Mouse (Mus musculus) erythroblast, embryonic 14.5 days (primary cell): ENCODE data around the gene Abca7. TPM values are rescaled to one million over a fixed set of nuclear protein-coding genes. Genes with fewer than 3 reads are reported as not detected.

Experiments used
- H3K27me3 ChIP-seq: 2 replicates; pipeline ENCODE4 v1.6.1; 2012; ENCODE audit warnings: inconsistent platforms; ENCODE audit not compliant: control insufficient read depth
- H3K36me3 ChIP-seq: 2 replicates; pipeline ENCODE4 v1.6.1; 2012; ENCODE audit warnings: mild to moderate bottlenecking, inconsistent platforms; ENCODE audit not compliant: control insufficient read depth
- H3K4me1 ChIP-seq: 2 replicates; pipeline ENCODE4 v1.6.1; 2012; ENCODE audit warnings: inconsistent platforms; ENCODE audit not compliant: control insufficient read depth
- H3K4me3 ChIP-seq: replicated peaks from 2 replicates; pipeline ENCODE3; 2012; ENCODE audit warnings: moderate library complexity, mild to moderate bottlenecking, inconsistent platforms
- H3K9me3 ChIP-seq: 2 replicates; pipeline ENCODE4 v1.6.1; 2012; ENCODE audit warnings: low read length, inconsistent platforms, mixed read lengths; ENCODE audit not compliant: control insufficient read depth
- GATA1 ChIP-seq: IDR thresholded peaks from 2 replicates; pipeline ENCODE4 v1.6.1; 2012; ENCODE audit warnings: low read length, inconsistent platforms, mixed read lengths
- TAL1 ChIP-seq: IDR thresholded peaks from 3 replicates; pipeline ENCODE4 v1.6.1; 2012; ENCODE audit warnings: low read length, inconsistent platforms, mixed read lengths
- polyA plus RNA-seq: library from polyadenylated mRNA; stranded (reverse); fragments of >175 nt; gene quantifications from 2 replicates; pipeline ENCODE4 v1.2.3, GENCODE M21; 2012

The Abca7 gene
- polyA plus RNA-seq, 1 experiment, result 7.6 TPM

DNA sequence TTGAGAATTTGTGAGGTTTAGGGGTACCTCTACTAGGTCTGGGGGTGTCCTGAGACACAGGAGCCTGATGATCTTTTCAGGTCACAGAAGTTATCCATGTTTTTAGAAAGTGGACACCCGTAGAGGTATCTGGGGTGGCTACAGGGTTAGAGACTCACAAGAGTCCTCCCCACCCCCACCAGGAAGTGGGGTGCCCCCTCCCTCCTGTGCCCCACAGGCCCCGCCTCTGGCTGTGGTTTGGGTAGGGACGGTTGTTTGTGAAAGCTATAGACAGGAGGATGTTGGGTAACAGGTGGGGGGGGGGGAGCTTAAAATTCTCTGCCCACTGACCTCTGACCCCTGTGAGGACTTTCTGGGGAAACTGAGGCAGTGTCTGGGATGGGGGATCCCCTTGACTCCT lies 21.1 kb downstream of the Abca7 start:
- H3K4me3 ChIP-seq, result peak overlapping the region; percentile 65
- peaks cover 20% of the 10 kb centered on the region for H3K27me3 ChIP-seq
- peaks cover 70% of the 10 kb centered on the region for H3K36me3 ChIP-seq
- no peaks in the 10 kb centered on the region for H3K9me3 ChIP-seq
- peaks cover 78% of the 10 kb centered on the region for H3K4me1 ChIP-seq
- TF ChIP-seq TAL1 (no peak), GATA1 (no peak)

DNA sequence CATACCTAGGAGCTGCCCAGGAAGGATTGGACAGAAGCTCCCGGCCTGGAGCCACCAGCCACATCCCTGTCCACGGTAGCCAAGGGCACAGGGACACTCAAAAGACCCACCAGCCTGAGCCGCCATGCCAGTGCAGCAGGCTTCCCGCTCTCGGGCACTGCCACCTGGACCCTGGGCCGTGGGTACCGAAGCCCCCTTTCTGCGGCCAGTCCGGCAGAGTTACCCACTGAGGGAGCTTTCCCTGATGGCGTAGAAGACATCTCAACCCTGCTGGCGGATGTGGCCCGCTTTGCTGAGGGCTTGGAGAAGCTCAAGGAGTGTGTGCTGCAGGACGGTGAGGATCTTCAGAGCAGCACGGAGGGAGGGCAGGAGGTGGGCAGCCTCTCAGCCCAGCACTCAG lies 21.5 kb downstream of the Abca7 start:
- Histone ChIP-seq H3K27me3 (peaks cover 20% of the 10 kb centered on the region), H3K9me3 (no peaks in the 10 kb centered on the region), H3K4me3 (peak overlapping the region; percentile 65), H3K36me3 (peaks cover 70% of the 10 kb centered on the region), H3K4me1 (peaks cover 78% of the 10 kb centered on the region)
- TF ChIP-seq TAL1 (no peak), GATA1 (no peak)

DNA sequence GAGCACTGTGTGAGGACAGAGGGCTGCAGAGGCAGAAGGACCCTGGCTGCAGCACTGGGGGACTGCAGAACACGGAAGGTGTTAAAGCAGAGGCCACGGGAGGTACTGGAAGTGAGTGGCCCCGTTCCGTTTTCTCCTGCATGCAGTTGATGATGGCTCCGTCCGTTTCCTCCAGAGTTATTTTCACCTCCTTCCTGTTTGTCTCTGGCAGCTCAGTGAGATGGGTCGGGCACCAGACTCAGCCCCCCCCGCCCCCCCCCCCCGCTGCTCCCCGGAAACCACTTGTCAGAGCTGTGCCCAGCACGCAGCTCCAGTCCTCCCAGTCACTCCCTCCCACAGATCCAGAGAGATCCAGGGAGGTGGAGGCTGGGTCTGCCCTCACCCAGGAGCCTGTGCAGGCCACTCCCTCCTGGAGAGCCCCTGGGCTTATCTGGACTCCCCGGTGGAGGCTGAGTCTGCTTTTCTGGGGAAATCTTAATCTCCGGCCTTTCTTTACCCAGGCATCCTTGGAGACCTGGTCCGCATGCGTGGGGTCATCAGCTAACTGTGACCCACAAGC lies 22.5 kb downstream of the Abca7 start:
- peak overlapping the region; percentile 47 for H3K4me3 ChIP-seq
- peaks cover 15% of the 10 kb centered on the region for H3K27me3 ChIP-seq
- H3K9me3 ChIP-seq, result no peaks in the 10 kb centered on the region
- no peak for TF ChIP-seq GATA1
- no peak for TF ChIP-seq TAL1
- peaks cover 74% of the 10 kb centered on the region for H3K4me1 ChIP-seq
- H3K36me3 ChIP-seq, result peaks cover 62% of the 10 kb centered on the region

DNA sequence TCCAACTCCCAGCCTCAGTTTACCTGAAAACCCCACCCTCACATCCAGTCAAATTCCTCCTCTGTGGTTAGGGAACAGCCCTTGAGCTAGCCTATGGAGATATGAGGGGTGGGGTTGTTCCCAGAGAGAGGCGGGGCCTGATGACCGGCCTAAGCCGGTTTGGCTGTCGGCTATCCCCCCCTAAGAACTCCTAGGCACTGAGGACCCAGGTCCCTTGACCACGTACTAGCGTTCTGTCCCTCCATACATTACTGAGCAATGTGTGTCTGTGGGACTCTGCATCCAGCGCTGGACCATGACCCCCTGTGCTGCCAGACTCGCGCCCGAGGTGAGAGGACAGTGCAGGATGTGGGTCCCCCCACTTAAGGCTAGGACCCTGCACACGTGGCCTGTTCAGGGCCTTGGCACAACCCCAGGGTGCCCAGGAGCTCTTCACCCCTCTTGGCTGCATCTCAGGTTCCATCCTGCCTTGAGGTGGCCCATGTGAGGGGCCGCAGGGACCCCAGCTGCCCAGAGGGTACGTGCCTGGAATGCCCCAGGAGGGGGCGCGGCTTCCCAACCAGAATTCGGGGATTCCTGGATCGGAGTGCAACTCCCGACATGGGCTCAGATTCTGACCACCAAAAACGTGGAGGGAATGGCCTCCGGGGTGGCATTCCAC lies 23.3 kb downstream of the Abca7 start:
- no peaks in the 10 kb centered on the region for H3K9me3 ChIP-seq
- peak overlapping the region; percentile 38 for H3K4me3 ChIP-seq
- TF ChIP-seq TAL1 (no peak), GATA1 (no peak)
- peaks cover 7% of the 10 kb centered on the region; the same call in 1 of the 2 replicates for H3K27me3 ChIP-seq
- H3K4me1 ChIP-seq, result peaks cover 70% of the 10 kb centered on the region
- H3K36me3 ChIP-seq, result peaks cover 59% of the 10 kb centered on the region

DNA sequence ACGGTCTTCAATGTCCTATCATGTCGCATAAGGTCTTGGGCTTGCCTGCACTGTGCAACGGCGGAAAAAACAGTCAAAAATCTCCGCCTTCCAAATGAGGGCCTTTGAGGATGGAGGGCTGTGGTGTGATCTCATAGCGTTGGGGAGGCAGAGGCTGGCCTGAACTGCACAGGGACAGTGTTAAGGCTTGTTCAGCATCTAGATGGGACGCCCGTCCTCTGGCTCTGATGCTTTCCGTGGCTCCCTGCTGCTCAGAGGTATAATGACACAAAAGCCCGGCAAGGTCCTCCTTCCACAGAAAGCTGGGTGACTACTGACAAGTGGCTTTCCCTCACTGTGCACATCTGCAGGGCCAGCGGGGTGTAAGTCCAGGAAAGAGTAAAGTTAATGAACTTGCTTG lies 23.9 kb downstream of the Abca7 start:
- no peak overlapping the region for H3K4me3 ChIP-seq
- H3K9me3 ChIP-seq, result no peaks in the 10 kb centered on the region
- H3K4me1 ChIP-seq, result peaks cover 70% of the 10 kb centered on the region
- TF ChIP-seq GATA1 (no peak), TAL1 (no peak)
- peaks cover 56% of the 10 kb centered on the region for H3K36me3 ChIP-seq
- peaks cover 3% of the 10 kb centered on the region; the same call in 1 of the 2 replicates for H3K27me3 ChIP-seq

DNA sequence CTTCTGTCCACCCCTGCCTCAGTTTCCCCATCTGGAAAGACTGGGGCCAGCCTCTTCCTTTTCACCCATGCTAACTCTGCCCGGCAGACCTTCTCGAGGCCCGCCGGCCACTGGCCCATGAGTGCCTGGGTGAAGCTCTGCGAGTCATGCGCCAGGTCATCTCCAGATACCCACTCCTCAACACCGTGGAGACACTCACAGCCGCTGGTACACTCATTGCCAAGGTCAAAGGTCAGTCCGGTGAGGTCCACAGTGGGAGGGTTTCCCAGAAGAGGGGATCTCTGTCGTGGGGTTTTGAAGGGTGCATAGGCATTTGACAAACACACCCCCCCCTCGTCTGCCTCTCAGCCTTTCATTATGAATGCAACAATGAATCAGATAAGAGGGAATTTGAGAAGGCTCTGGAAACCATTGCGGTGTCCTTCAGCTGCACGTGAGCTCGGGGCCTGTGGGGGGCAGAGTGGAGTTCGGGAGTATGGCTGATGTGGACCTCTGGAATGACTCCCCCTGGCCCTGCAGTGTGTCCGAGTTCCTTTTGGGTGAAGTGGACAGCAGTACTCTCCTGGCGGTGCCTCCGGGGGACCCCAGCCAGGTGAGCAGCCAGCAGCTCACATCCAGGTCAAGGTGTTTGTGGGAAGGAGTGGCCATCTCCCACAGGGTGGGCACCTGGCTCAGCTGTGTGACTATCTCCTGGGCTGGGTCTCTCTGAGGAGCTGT lies 24.5 kb downstream of the Abca7 start:
- peaks cover 51% of the 10 kb centered on the region for H3K36me3 ChIP-seq
- no peak overlapping the region for H3K4me3 ChIP-seq
- peaks cover 3% of the 10 kb centered on the region; the same call in 1 of the 2 replicates for H3K27me3 ChIP-seq
- TF ChIP-seq GATA1 (no peak), TAL1 (no peak)
- no peaks in the 10 kb centered on the region for H3K9me3 ChIP-seq
- H3K4me1 ChIP-seq, result peaks cover 70% of the 10 kb centered on the region

DNA sequence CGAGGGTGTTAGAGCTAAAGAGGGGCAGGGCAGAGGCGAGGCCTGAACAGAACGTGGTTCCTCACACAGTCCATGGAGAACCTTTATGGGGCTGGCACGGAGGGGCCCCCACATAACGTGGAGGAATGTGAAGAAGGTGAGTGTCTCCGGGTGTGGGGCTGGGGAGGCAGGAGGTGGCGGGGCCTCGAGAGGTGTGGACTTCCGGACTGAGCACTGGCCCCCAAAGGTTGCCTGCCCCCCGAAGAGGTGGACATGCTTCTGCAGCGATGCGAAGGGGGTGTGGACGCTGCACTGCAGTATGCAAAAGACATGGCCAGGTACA lies 25.0 kb downstream of the Abca7 start:
- Histone ChIP-seq H3K4me1 (peaks cover 70% of the 10 kb centered on the region), H3K4me3 (no peak overlapping the region), H3K27me3 (peaks cover 3% of the 10 kb centered on the region; the same call in 1 of the 2 replicates), H3K36me3 (peaks cover 51% of the 10 kb centered on the region), H3K9me3 (no peaks in the 10 kb centered on the region)
- TF ChIP-seq GATA1, result no peak
- TF ChIP-seq TAL1, result no peak

DNA sequence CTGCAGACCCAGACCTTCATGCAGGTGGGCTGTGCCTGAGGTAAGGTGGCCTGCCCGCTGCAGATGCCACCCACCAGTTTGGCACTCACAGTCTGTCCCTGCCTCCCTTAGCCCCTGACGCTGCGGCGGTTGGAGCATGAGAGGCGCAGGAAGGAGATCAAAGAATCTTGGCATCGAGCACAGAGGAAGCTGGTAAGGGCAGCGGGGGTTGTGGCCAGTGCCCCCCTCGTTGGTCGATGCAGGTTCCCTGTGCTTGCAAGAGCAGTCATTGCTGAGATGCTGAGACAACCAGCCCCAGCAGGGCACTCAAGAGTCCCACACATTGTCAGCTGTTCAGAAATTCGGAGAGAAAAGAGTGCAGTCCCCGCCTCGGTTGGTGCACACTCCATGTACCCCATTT lies 25.9 kb downstream of the Abca7 start:
- Histone ChIP-seq H3K9me3 (no peaks in the 10 kb centered on the region), H3K36me3 (peaks cover 57% of the 10 kb centered on the region), H3K27me3 (peaks cover 3% of the 10 kb centered on the region; the same call in 1 of the 2 replicates), H3K4me3 (no peak overlapping the region), H3K4me1 (peaks cover 69% of the 10 kb centered on the region)
- no peak for TF ChIP-seq TAL1
- no peak for TF ChIP-seq GATA1

DNA sequence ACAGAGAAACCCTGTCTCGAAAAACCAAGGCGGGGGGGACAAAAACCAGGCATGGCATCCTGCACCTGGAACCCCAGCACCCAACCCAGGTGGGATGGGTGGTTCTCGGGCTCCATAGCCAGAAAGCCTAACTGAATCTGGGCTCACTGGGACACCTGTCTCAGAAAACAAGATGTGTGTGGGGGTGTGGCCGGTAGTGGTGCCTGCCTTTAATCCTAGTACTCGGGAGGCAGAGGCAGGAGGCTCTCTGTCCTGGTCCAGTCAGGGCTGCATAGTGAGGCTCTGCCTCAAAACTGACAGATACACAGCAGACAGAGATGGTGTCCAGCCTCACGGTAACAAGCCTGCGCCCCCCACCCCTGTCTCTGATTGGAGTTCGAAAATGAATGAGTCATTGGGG lies 26.5 kb downstream of the Abca7 start:
- Histone ChIP-seq H3K4me1 (peaks cover 69% of the 10 kb centered on the region), H3K36me3 (peaks cover 62% of the 10 kb centered on the region), H3K4me3 (no peak overlapping the region), H3K9me3 (no peaks in the 10 kb centered on the region), H3K27me3 (peaks cover 3% of the 10 kb centered on the region; the same call in 1 of the 2 replicates)
- TF ChIP-seq TAL1 (no peak), GATA1 (no peak)
